Mouse (Mus musculus) erythroblast, embryonic 14.5 days (primary cell): ENCODE measurements around the gene Acsl6.

Source experiments
- GATA1 ChIP-seq: IDR thresholded peaks from 2 replicates; pipeline ENCODE4 v1.6.1; 2012; ENCODE audit warnings: low read length, inconsistent platforms, mixed read lengths
- TAL1 ChIP-seq: IDR thresholded peaks from 3 replicates; pipeline ENCODE4 v1.6.1; 2012; ENCODE audit warnings: low read length, inconsistent platforms, mixed read lengths

DNA sequence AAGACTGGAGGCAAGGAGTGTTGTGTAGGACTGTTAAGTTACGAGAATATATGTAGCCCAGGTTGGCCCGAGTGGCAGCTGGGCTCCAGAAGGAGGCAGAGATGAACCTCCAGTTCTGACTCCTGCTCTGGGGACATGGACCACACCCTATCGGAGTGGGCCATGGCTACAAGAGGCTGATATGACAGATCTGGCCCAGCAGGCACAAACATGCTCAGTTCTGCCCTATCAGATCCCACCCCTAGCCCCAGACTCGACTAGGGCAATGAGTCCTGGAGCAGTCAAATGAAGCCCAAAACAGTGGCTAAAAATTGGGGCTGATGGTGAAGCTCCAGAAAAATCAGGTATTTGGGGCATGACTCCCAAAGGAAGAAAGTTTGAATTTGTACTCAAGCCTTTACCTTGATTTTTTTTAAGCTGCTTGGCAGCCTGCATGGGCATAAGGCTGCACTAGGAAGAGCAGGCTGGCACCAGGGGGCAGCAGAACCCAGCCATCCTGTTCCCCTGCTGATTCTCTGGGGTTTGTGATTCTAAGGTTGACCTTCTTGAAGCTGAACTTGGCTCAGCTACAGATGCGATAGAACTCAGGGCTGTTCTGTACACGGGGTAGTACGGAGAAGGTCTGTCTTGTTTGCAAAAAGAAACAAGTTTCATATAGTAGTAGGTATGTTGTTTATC lies 3.7 kb downstream of the Acsl6 start:
- TF ChIP-seq GATA1 = no peak
- no peak for TF ChIP-seq TAL1
